Mouse (Mus musculus): ENCODE results near the gene Arap1. TPM values are rescaled to one million over a fixed set of nuclear protein-coding genes. Genes with fewer than 3 reads are reported as not detected.

Arap1 gene
- polyA plus RNA-seq, 1 experiment from 2014 or later = 31.2 TPM

DNA sequence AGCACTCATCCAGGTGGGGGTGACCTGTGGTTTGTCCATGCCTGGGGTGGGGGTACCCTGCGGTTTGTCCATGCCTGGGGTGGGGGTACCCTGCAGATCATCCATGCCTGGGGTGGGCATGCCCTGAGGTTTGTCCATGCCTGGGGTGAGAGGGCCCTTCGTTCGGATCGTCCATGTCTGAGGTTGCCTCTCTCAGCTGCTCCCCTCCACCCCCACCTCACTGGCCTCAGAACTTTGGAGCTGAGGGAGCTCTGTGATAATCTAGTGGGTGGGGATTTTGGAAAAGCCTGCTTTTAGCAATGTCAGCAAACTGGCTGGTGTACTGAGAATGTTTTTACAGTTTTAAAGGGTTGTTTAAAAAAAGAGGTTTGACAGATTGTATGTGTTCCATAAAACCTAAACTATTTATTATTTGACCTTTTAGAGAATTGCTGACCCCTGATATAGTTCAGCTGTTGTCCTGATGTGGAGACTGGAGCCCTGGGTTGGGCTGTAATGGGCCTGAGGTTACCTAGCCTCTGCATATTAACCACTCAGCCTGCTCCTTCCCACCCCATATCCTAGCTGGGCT, 44.1 kb downstream of the Arap1 start:
- Histone ChIP-seq H3K4me2 (replicated peaks; ENCODE audit: low read depth) (no peak overlapping the region), H3K27me3 (replicated peaks; ENCODE audit: control insufficient read depth, insufficient read depth, low read length) (no peaks in the 10 kb centered on the region)
- no peak for TF ChIP-seq CTCF (IDR thresholded peaks at IDR 0.05; ENCODE audit: low read depth)

DNA sequence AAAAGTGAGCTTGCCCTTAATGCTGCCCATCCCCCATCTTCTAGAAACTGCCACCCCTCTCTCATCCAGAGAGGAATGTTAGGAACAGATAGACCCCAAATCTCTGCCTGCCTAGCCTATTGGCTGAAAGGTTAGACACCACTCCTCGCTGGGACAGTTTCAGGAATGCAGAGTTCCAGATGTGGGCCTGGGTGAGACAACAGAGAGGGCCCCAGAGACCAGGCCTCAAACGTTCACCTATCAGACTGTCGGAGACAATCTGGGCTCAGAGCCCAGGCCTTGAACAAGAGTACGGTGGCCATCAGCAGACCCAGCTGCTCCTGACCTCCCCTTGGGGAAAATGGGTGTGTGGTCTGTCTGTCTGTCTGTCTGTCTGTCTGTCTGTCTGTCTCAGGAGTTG, 45.1 kb downstream of the Arap1 start:
- Histone ChIP-seq H3K27ac (ENCODE audit: low read depth, low read length) (peak overlapping the region; percentile 50), H3K27me3 (replicated peaks; ENCODE audit: control insufficient read depth, insufficient read depth, low read length) (no peaks in the 10 kb centered on the region), H3K4me3 (ENCODE audit: low read depth, low read length) (no peak overlapping the region), H3K4me2 (replicated peaks; ENCODE audit: low read depth) (no peak overlapping the region), H3K4me1 (replicated peaks; ENCODE audit: control insufficient read depth, insufficient read depth, low read length) (0 out of 2 replicates have a peak, but pooled peaks cover 5% of the 10 kb centered on the region), H3K9me3 (ENCODE audit: control insufficient read depth) (no peaks in the 10 kb centered on the region), H3K9ac (ENCODE audit: low read depth, low read length) (no peak overlapping the region), H3K36me3 (ENCODE audit: control insufficient read depth, insufficient read depth) (peaks cover 85% of the 10 kb centered on the region)
- TF ChIP-seq CTCF (IDR thresholded peaks at IDR 0.05; ENCODE audit: low read depth) = no peak
- 46% methylated on average over 4 of the region's 4 CpGs for WGBS
- ATAC-seq = no peak

More for the DNA sequence above, 44.1 kb downstream of the Arap1 start:
- Histone ChIP-seq H3K4me3 (ENCODE audit: low read depth, low read length) (no peak overlapping the region), H3K9ac (ENCODE audit: low read depth, low read length) (no peak overlapping the region), H3K27ac (ENCODE audit: low read depth, low read length) (no peak overlapping the region; the same call in 1 of the 2 replicates), H3K9me3 (ENCODE audit: control insufficient read depth) (no peaks in the 10 kb centered on the region), H3K4me1 (replicated peaks; ENCODE audit: control insufficient read depth, insufficient read depth, low read length) (0 out of 2 replicates have a peak, but pooled peaks cover 5% of the 10 kb centered on the region), H3K36me3 (ENCODE audit: control insufficient read depth, insufficient read depth) (peaks cover 83% of the 10 kb centered on the region)
- no peak for ATAC-seq
- 64% methylated on average over 4 of the region's 4 CpGs for WGBS

GRCm38 (mm10) chr7:101393694-101394504, 46.0 kb downstream of the Arap1 start:
- 44% methylated on average over 8 of the region's 8 CpGs for WGBS
- H3K9ac ChIP-seq (ENCODE audit: low read depth, low read length) = peak overlapping the region; percentile 40; the same call in 1 of the 2 replicates
- peak; percentile 54 for ATAC-seq
- H3K9me3 ChIP-seq (ENCODE audit: control insufficient read depth) = no peaks in the 10 kb centered on the region
- no peak for TF ChIP-seq CTCF (IDR thresholded peaks at IDR 0.05; ENCODE audit: low read depth)
- 0 out of 2 replicates have a peak, but pooled peaks cover 5% of the 10 kb centered on the region for H3K4me1 ChIP-seq (replicated peaks; ENCODE audit: control insufficient read depth, insufficient read depth, low read length)
- H3K36me3 ChIP-seq (ENCODE audit: control insufficient read depth, insufficient read depth) = peaks cover 85% of the 10 kb centered on the region
- no peaks in the 10 kb centered on the region for H3K27me3 ChIP-seq (replicated peaks; ENCODE audit: control insufficient read depth, insufficient read depth, low read length)
- H3K4me3 ChIP-seq (ENCODE audit: low read depth, low read length) = peak overlapping the region; percentile 26
- peak overlapping the region; percentile 58 for H3K4me2 ChIP-seq (replicated peaks; ENCODE audit: low read depth)
- H3K27ac ChIP-seq (ENCODE audit: low read depth, low read length) = peak overlapping the region; percentile 50

DNA sequence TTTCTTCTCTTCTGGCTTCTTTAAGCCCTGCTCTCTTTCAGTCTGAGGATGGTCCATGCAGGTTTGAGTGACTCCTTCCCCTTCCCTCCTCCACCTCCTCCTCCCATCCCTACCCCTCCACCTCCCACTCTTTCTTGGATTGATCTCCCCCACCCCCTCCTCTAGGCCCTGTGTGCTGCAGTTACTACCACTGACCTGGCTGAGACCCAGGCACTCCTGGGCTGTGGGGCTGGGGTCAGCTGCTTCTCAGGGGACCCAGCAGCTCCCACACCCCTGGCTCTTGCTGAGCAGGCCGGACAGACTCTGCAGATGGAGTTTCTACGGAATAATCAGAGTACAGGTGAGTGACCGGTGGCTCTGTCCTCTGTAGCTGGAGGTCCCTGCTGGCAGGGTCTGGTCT, 46.7 kb downstream of the Arap1 start:
- peak overlapping the region; percentile 58 for H3K4me2 ChIP-seq (replicated peaks; ENCODE audit: low read depth)
- peak overlapping the region; percentile 26 for H3K4me3 ChIP-seq (ENCODE audit: low read depth, low read length)
- H3K9me3 ChIP-seq (ENCODE audit: control insufficient read depth) = no peaks in the 10 kb centered on the region
- WGBS = 73% methylated on average over 3 of the region's 3 CpGs
- H3K9ac ChIP-seq (ENCODE audit: low read depth, low read length) = peak overlapping the region; percentile 40; the same call in 1 of the 2 replicates
- H3K36me3 ChIP-seq (ENCODE audit: control insufficient read depth, insufficient read depth) = peaks cover 85% of the 10 kb centered on the region
- 0 out of 2 replicates have a peak, but pooled peaks cover 5% of the 10 kb centered on the region for H3K4me1 ChIP-seq (replicated peaks; ENCODE audit: control insufficient read depth, insufficient read depth, low read length)
- H3K27ac ChIP-seq (ENCODE audit: low read depth, low read length) = peak overlapping the region; percentile 50; the same call in 1 of the 2 replicates
- no peak for TF ChIP-seq CTCF (IDR thresholded peaks at IDR 0.05; ENCODE audit: low read depth)
- H3K27me3 ChIP-seq (replicated peaks; ENCODE audit: control insufficient read depth, insufficient read depth, low read length) = no peaks in the 10 kb centered on the region
- ATAC-seq = no peak

DNA sequence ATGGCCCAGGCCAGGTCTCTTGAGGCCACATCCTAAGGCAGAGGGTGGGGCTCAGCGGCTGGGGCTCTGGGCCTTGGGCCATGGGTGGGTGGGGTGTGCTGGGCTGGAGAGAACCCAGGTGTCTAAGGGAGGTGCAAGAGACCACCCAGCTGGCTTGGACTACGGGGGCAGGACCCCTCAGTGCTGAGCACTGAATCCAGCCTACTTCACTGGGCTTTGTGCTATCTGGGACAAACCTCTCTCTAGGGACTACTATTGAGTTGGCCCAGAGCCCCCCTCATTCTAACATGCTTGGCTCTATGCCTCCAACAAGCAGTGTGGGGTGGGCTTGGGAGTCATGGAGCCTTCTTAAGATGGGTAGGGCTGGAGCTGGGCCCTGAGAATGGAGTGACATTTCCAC, 47.6 kb downstream of the Arap1 start:
- H3K36me3 ChIP-seq (ENCODE audit: control insufficient read depth, insufficient read depth) = peaks cover 85% of the 10 kb centered on the region
- no peak for TF ChIP-seq CTCF (IDR thresholded peaks at IDR 0.05; ENCODE audit: low read depth)
- H3K9ac ChIP-seq (ENCODE audit: low read depth, low read length) = no peak overlapping the region
- H3K27ac ChIP-seq (ENCODE audit: low read depth, low read length) = no peak overlapping the region
- H3K4me2 ChIP-seq (replicated peaks; ENCODE audit: low read depth) = peak overlapping the region; percentile 58
- 0 out of 2 replicates have a peak, but pooled peaks cover 5% of the 10 kb centered on the region for H3K4me1 ChIP-seq (replicated peaks; ENCODE audit: control insufficient read depth, insufficient read depth, low read length)
- 59% methylated on average over 2 of the region's 2 CpGs for WGBS
- no peaks in the 10 kb centered on the region for H3K9me3 ChIP-seq (ENCODE audit: control insufficient read depth)
- peak overlapping the region; percentile 26; the same call in 1 of the 2 replicates for H3K4me3 ChIP-seq (ENCODE audit: low read depth, low read length)
- no peak for ATAC-seq
- H3K27me3 ChIP-seq (replicated peaks; ENCODE audit: control insufficient read depth, insufficient read depth, low read length) = no peaks in the 10 kb centered on the region

DNA sequence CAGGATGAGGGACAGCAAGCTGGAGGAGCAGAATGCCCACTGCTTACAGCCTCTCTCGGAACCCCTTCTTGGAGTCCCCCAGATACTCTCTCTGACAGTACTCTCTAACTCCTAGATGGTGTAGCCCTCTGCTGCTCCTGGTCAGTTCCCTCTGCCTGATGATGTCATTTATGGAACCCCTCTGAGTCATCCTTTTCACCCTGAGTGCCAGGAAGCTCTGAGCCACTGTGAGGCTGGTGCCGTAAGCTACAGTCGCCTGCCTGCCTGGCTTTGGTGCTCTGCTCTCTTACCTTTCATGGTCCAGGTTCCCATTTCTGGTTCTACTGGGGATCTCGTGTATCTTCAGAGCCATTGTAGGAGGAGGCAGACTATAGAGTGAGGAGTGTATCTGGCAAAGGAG, 49.3 kb downstream of the Arap1 start:
- Histone ChIP-seq H3K4me2 (replicated peaks; ENCODE audit: low read depth) (no peak overlapping the region), H3K36me3 (ENCODE audit: control insufficient read depth, insufficient read depth) (peaks cover 88% of the 10 kb centered on the region), H3K9me3 (ENCODE audit: control insufficient read depth) (no peaks in the 10 kb centered on the region), H3K9ac (ENCODE audit: low read depth, low read length) (no peak overlapping the region), H3K27me3 (replicated peaks; ENCODE audit: control insufficient read depth, insufficient read depth, low read length) (no peaks in the 10 kb centered on the region), H3K27ac (ENCODE audit: low read depth, low read length) (no peak overlapping the region), H3K4me1 (replicated peaks; ENCODE audit: control insufficient read depth, insufficient read depth, low read length) (0 out of 2 replicates have a peak, but pooled peaks cover 5% of the 10 kb centered on the region), H3K4me3 (ENCODE audit: low read depth, low read length) (no peak overlapping the region)
- no peak for ATAC-seq
- WGBS = 93% methylated on average over 4 of the region's 4 CpGs
- no peak for TF ChIP-seq CTCF (IDR thresholded peaks at IDR 0.05; ENCODE audit: low read depth)
